Mouse (Mus musculus) limb, embryonic 15.5 days (tissue): ENCODE results near the gene Cdh13. TPM values are rescaled to one million over a fixed set of nuclear protein-coding genes. Genes with fewer than 3 reads are reported as not detected.

Experiments
- ATAC-seq: fragments of 200-750 bp; cut with Nextera tagmentation; 2 replicates; pipeline ENCODE4 v1.8.0; 2017; ENCODE audit warnings: low read depth, moderate TSS enrichment; ENCODE audit not compliant: insufficient number of reproducible peaks, low FRiP score, low TSS enrichment
- H3K27ac ChIP-seq: fragments of 300-500 bp; sonication (generic); 2 replicates; pipeline ENCODE4 v1.5.1; 2015; ENCODE audit warnings: moderate library complexity, mild to moderate bottlenecking, inconsistent platforms
- H3K27me3 ChIP-seq: fragments of 300-500 bp; sonication (generic); 2 replicates; pipeline ENCODE4 v1.6.1; 2015; ENCODE audit warnings: inconsistent platforms
- H3K36me3 ChIP-seq: fragments of 300-500 bp; sonication (generic); 2 replicates; pipeline ENCODE4 v1.6.1; 2015; ENCODE audit warnings: inconsistent platforms
- H3K4me1 ChIP-seq: fragments of 300-500 bp; sonication (generic); 2 replicates; pipeline ENCODE4 v1.6.1; 2015; ENCODE audit warnings: inconsistent platforms
- H3K4me2 ChIP-seq: fragments of 300-500 bp; sonication (generic); 2 replicates; pipeline ENCODE4 v1.6.1; 2015; ENCODE audit warnings: mild to moderate bottlenecking, inconsistent platforms
- H3K4me3 ChIP-seq: fragments of 300-500 bp; sonication (generic); 2 replicates; pipeline ENCODE4 v1.5.1; 2015; ENCODE audit warnings: mild to moderate bottlenecking, inconsistent platforms
- H3K9ac ChIP-seq: fragments of 300-500 bp; sonication (generic); 2 replicates; pipeline ENCODE4 v1.6.1; 2015; ENCODE audit warnings: inconsistent platforms
- H3K9me3 ChIP-seq: fragments of 300-500 bp; sonication (generic); 2 replicates; pipeline ENCODE4 v1.6.1; 2016; ENCODE audit warnings: inconsistent platforms
- WGBS: fragments of 180-500 bp; shearing (Covaris S2); methylation state at CpG from one replicate; pipeline ENCODE4 v1.1.7; 2015; 5-methylcytosine and 5-hydroxymethylcytosine counted together
- polyA plus RNA-seq: library from polyadenylated mRNA; unstranded; fragments of >200 nt; fragmentation: Nextera tagmentation; extraction: Ambion mirVana; gene quantifications from 2 replicates; pipeline ENCODE4 v1.2.1, GENCODE M21; 2015

Cdh13 gene
- polyA plus RNA-seq: 17.9 and 26.4 TPM in 2 replicates

DNA sequence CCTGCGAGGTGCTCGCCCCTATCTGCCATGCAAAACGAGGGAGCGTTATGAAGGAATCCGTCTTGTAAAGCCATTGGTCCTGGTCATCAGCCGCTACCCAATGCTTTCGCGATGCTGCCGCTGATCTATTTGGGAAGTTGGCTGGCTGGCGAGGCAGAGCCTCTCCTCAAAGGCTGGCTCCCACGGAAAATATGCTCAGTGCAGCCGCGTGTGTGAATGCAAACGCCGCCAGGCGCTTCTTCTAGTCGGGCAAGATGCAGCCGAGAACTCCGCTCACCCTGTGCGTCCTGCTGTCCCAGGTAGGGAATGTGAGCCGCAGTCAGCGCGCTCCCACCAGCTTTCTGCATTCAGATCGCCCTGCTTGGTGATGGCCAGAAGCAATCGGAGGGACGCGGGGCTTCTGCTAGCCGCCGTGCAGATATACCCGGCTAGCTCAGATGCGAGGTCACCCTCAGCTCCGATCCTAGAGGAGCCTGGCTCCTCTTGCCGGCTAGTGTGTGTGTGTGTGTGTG lies at the start of gene Cdh13:
Gene Cdh13 (plus strand): TSS at position 134 of the 512 bp plus-strand sequence.
- Histone ChIP-seq H3K4me2 (peak within 1 kb of the TSS; percentile 90), H3K4me3 (peak within 1 kb of the TSS; percentile 50), H3K36me3 (no peaks in the 10 kb centered on the region), H3K4me1 (peaks cover 40% of the 10 kb centered on the region), H3K9me3 (no peaks in the 10 kb centered on the region), H3K27me3 (peaks cover 35% of the 10 kb centered on the region), H3K27ac (peak within 1 kb of the TSS; percentile 51), H3K9ac (peak within 1 kb of the TSS; percentile 54)
- WGBS: under 1% methylated on average over 33 of the region's 33 CpGs
- no peak for ATAC-seq

- Histone ChIP-seq H3K4me3 (no peak overlapping the region), H3K4me2 (no peak overlapping the region), H3K27me3 (no peaks in the 10 kb centered on the region), H3K36me3 (no peaks in the 10 kb centered on the region), H3K27ac (no peak overlapping the region), H3K4me1 (no peaks in the 10 kb centered on the region), H3K9me3 (no peaks in the 10 kb centered on the region), H3K9ac (no peak overlapping the region)
- ATAC-seq: no peak
- 78% methylated on average over 7 of the region's 7 CpGs for WGBS
Observed at GRCm38 (mm10) chr8:118235626-118236025, 47.9 kb upstream of the Cdh13 start.

DNA sequence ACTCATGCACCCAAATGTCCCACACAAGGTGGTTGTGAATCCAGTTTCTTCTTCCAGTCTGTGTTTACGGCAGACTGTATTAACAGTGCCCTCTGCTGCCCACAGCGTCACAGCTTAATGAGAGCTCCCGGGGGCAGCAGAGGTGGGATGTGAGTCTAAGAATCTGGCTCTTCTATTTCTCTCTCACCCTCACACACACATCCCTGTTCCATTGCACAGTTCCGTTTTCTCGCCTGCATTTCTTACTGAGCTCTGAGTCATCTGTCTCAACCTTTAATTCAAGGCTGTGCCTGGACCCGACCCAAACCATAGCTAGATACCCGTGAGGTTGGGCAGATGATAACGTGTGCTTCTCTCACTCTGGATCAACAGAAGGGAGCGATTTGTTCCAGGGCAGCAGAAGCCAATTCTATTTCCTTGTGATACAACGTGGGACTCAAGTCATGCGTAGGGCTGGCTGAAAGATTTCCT lies 46.3 kb upstream of the Cdh13 start:
- H3K9ac ChIP-seq: no peak overlapping the region
- no peaks in the 10 kb centered on the region for H3K27me3 ChIP-seq
- no peak for ATAC-seq
- no peaks in the 10 kb centered on the region for H3K9me3 ChIP-seq
- WGBS: 67% methylated on average over 11 of the region's 11 CpGs
- no peak overlapping the region for H3K4me3 ChIP-seq
- H3K27ac ChIP-seq: no peak overlapping the region
- H3K4me1 ChIP-seq: no peaks in the 10 kb centered on the region
- H3K4me2 ChIP-seq: no peak overlapping the region
- H3K36me3 ChIP-seq: no peaks in the 10 kb centered on the region

DNA sequence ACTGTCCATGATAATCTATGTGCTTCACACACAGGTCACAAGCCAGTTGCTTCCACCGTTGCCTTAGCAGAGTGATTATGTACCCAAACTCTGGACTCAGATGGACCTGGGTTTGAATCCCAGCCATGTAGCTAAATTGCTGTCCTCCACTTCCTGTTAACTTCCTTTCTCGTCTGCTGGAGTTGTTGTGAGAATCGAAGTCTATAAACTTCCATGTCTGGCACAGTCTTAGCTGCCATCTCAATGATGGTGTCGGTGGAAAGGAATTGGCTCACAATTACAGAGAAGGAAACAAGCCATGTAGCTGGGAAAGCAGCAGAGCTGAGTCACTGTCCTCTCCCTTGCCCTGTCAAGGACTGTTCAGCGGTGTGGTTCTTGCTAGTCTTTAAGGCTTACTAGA lies 45.4 kb upstream of the Cdh13 start:
- Histone ChIP-seq H3K36me3 (no peaks in the 10 kb centered on the region), H3K27ac (no peak overlapping the region), H3K27me3 (no peaks in the 10 kb centered on the region), H3K9me3 (no peaks in the 10 kb centered on the region), H3K4me2 (no peak overlapping the region), H3K9ac (no peak overlapping the region), H3K4me1 (no peaks in the 10 kb centered on the region), H3K4me3 (no peak overlapping the region)
- 68% methylated on average over 5 of the region's 5 CpGs for WGBS
- no peak for ATAC-seq

- WGBS: 78% methylated on average over 1 of the region's 1 CpGs
- Histone ChIP-seq H3K27ac (no peak overlapping the region), H3K9ac (no peak overlapping the region), H3K27me3 (no peaks in the 10 kb centered on the region), H3K4me1 (no peaks in the 10 kb centered on the region), H3K9me3 (no peaks in the 10 kb centered on the region), H3K4me2 (no peak overlapping the region), H3K4me3 (no peak overlapping the region), H3K36me3 (no peaks in the 10 kb centered on the region)
- ATAC-seq: no peak
Observed at GRCm38 (mm10) chr8:118239186-118239585, 44.3 kb upstream of the Cdh13 start.

- no peaks in the 10 kb centered on the region for H3K4me1 ChIP-seq
- 71% methylated on average over 5 of the region's 5 CpGs for WGBS
Observed at GRCm38 (mm10) chr8:118249319-118249718, 34.2 kb upstream of the Cdh13 start.

GRCm38 (mm10) chr8:118249923-118250322 lies 33.6 kb upstream of the Cdh13 start:
- 91% methylated on average over 7 of the region's 7 CpGs for WGBS
- Histone ChIP-seq H3K27me3 (no peaks in the 10 kb centered on the region), H3K4me1 (no peaks in the 10 kb centered on the region), H3K9me3 (no peaks in the 10 kb centered on the region), H3K36me3 (no peaks in the 10 kb centered on the region), H3K4me3 (no peak overlapping the region), H3K9ac (no peak overlapping the region), H3K27ac (no peak overlapping the region), H3K4me2 (no peak overlapping the region)
- no peak for ATAC-seq

More at GRCm38 (mm10) chr8:118249319-118249718, 34.2 kb upstream of the Cdh13 start:
- no peak overlapping the region for H3K27ac ChIP-seq
- H3K36me3 ChIP-seq: no peaks in the 10 kb centered on the region
- no peak overlapping the region for H3K4me3 ChIP-seq
- no peak overlapping the region for H3K9ac ChIP-seq
- H3K27me3 ChIP-seq: no peaks in the 10 kb centered on the region
- no peak overlapping the region for H3K4me2 ChIP-seq
- no peaks in the 10 kb centered on the region for H3K9me3 ChIP-seq
- ATAC-seq: no peak

GRCm38 (mm10) chr8:118263117-118263516 lies 20.4 kb upstream of the Cdh13 start:
- ATAC-seq: no peak
- Histone ChIP-seq H3K9me3 (no peaks in the 10 kb centered on the region), H3K4me2 (no peak overlapping the region), H3K9ac (no peak overlapping the region), H3K4me1 (no peaks in the 10 kb centered on the region), H3K27me3 (no peaks in the 10 kb centered on the region), H3K4me3 (no peak overlapping the region), H3K27ac (no peak overlapping the region), H3K36me3 (no peaks in the 10 kb centered on the region)
- WGBS: 35% methylated on average over 4 of the region's 4 CpGs

- no peak overlapping the region for H3K9ac ChIP-seq
- no peak overlapping the region for H3K4me2 ChIP-seq
- no peak overlapping the region for H3K27ac ChIP-seq
- no peak for ATAC-seq
- H3K27me3 ChIP-seq: no peaks in the 10 kb centered on the region
- no peaks in the 10 kb centered on the region for H3K36me3 ChIP-seq
- H3K9me3 ChIP-seq: no peaks in the 10 kb centered on the region
- no peak overlapping the region for H3K4me3 ChIP-seq
- H3K4me1 ChIP-seq: peaks cover 12% of the 10 kb centered on the region
- 21% methylated on average over 7 of the region's 7 CpGs for WGBS
Observed at GRCm38 (mm10) chr8:118270751-118271402, 12.7 kb upstream of the Cdh13 start.

DNA sequence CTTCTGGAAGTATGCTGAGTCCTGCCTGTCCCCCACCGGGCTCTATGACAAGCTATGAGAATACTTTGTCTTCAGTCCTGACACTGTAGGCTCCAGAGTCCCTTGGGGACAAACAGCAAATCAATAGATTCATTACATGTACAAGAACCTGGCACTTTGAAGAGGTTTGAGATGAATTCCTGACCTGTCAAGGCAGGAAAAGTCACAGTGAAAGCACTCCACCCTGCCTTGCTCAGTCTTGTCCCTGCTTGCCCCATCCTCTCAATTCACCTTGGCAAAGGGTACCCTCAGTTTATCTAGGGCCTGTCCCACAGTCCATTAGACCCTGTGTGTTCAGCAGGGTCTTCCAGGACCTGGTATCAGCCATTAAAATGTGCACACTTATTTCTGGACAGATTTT lies 11.0 kb upstream of the Cdh13 start:
- Histone ChIP-seq H3K4me1 (peaks cover 12% of the 10 kb centered on the region), H3K4me2 (no peak overlapping the region), H3K27ac (no peak overlapping the region), H3K36me3 (no peaks in the 10 kb centered on the region), H3K9ac (no peak overlapping the region), H3K9me3 (no peaks in the 10 kb centered on the region), H3K4me3 (no peak overlapping the region), H3K27me3 (no peaks in the 10 kb centered on the region)
- ATAC-seq: no peak
- 55% methylated on average over 1 of the region's 1 CpGs for WGBS

DNA sequence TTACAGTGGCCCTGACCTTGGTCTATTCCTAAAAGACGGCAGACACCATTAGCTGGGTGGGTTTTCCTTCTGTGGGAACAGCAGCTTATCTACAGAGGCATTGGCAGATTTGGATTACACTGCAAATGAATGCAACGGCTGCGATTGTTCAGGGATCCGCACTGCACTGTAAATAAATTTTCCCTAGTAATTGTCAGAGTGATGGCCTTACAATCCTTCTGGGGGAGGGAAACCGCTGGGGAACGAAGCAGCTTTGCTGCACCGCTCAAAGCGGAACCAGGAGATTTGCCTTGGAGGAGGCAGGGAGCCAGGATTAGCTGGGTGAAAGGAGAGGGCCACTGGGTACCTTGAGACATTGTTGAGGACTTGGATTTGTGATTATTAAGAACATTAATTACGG lies 9.3 kb upstream of the Cdh13 start:
- 65% methylated on average over 9 of the region's 9 CpGs for WGBS
- no peaks in the 10 kb centered on the region for H3K9me3 ChIP-seq
- no peaks in the 10 kb centered on the region for H3K36me3 ChIP-seq
- no peak overlapping the region for H3K27ac ChIP-seq
- H3K27me3 ChIP-seq: no peaks in the 10 kb centered on the region
- no peak overlapping the region for H3K9ac ChIP-seq
- no peak for ATAC-seq
- H3K4me3 ChIP-seq: no peak overlapping the region
- peaks cover 12% of the 10 kb centered on the region for H3K4me1 ChIP-seq
- H3K4me2 ChIP-seq: no peak overlapping the region

- no peaks in the 10 kb centered on the region for H3K36me3 ChIP-seq
- peaks cover 12% of the 10 kb centered on the region for H3K4me1 ChIP-seq
- 15% methylated on average over 4 of the region's 4 CpGs for WGBS
- no peaks in the 10 kb centered on the region for H3K9me3 ChIP-seq
- H3K9ac ChIP-seq: no peak overlapping the region
- ATAC-seq: no peak
- H3K27me3 ChIP-seq: no peaks in the 10 kb centered on the region; the same call in 1 of the 2 replicates
- H3K4me3 ChIP-seq: no peak overlapping the region
- H3K4me2 ChIP-seq: no peak overlapping the region
- H3K27ac ChIP-seq: no peak overlapping the region
Observed at GRCm38 (mm10) chr8:118274688-118275087, 8.8 kb upstream of the Cdh13 start.
